In the genomic region with DNA sequence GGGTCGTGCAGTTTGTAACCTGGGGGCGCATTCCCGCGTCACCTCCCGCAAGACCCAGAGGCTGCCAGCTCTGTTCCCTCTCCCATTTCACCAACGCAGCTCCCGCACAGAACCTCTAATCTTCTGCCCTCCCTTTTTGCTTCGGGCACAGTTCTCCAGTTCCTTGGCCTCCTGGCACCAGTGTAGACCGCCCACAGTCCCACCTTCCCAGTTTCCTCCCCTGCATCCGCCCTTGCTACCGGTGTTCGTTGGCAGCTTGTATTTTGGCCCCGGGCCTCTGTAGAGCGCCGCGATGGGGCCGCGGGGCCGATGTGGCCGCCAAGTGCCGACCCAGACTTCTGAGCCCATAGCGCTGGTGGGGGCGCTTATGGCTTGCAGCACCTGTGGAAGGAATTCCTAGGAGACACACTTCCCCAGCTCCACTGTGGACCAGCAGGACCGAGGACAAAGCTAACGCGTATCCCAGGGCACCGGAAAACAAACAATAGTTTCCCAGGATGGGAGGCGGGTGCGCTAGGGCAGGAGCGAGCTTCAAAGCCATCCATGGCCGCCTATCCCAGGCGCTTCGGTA, we compare ENCODE assay signal across 9 mouse cellular contexts. TPM values are rescaled to one million over a fixed set of nuclear protein-coding genes. Genes with fewer than 3 reads are reported as not detected.
DNase-seq lines count a peak whose midpoint lies in the region; ATAC-seq lines count a peak whose summit lies in the region.
"Had no signal": no experiment of that assay in that cellular context is flagged by ENCODE, and none has a peak within 500 bp of the region (broad histone marks: within the 10 kb centered on the region; RNA-seq: fewer than 3 reads in every experiment).

TSS of gene Odf3b (minus strand) at position 452 of the 571 bp plus-strand sequence.

- WGBS in embryonic facial prominence, embryonic 10.5 days, result under 1% methylated on average over 33 of the region's 33 CpGs

- H3K4me3 ChIP-seq in embryonic facial prominence, embryonic 10.5 days, result peak within 1 kb of the TSS; percentile 53

- no peak for DNase-seq in cerebellum, postnatal 4 days (ENCODE audit: low spot score in 2 of 2)
- peak; percentile 51 for DNase-seq in embryonic facial prominence, embryonic 10.5 days (ENCODE audit: low spot score)
- DNase-seq in heart, postnatal 10 days, result peak; percentile 54 to 57
- peak; percentile 52 to 64 for DNase-seq in kidney, postnatal 36 days
- peak; percentile 51 for DNase-seq in thymus, postnatal 4 days
- no peak for DNase-seq in natural killer cell, adult 2 months (ENCODE audit: low spot score in 2 of 2)

- H3K4me1 ChIP-seq in embryonic facial prominence, embryonic 10.5 days, result peaks cover 41% of the 10 kb centered on the region

- H3K27me3 ChIP-seq in embryonic facial prominence, embryonic 10.5 days (replicated peaks; ENCODE audit: low read depth, poor library complexity, severe bottlenecking), result peaks cover 90% of the 10 kb centered on the region

- ATAC-seq in cerebellum, adult (ENCODE audit: insufficient number of reproducible peaks, low FRiP score, low TSS enrichment), result peak; percentile 59; the same call in 1 of the 2 replicates
- ATAC-seq in megakaryocyte-erythroid progenitor cell, adult 5-6 weeks (replicated peaks; ENCODE audit: low FRiP score, low TSS enrichment, poor library complexity, severe bottlenecking), result peak; percentile 40

- H3K36me3 ChIP-seq in embryonic facial prominence, embryonic 10.5 days (replicated peaks), result no peaks in the 10 kb centered on the region

- H3K27ac ChIP-seq in embryonic facial prominence, embryonic 10.5 days (replicated peaks), result peak within 1 kb of the TSS; percentile 36; the same call in 1 of the 2 replicates

- intact Hi-C loops in heart, postnatal 10 days (cut with DNase I), result loop anchor here (2.0 to 5.0 kb wide), 2 partner anchors 50 to 148 kb away; partner anchors contain the start of genes C730034F03Rik, Chkb and Gm44502

- H3K9me3 ChIP-seq in embryonic facial prominence, embryonic 10.5 days, result no peaks in the 10 kb centered on the region

RNA-seq across cellular contexts. Expression of gene Odf3b, which starts in this region (rescaled TPM):
- polyA plus RNA-seq in embryonic facial prominence, embryonic 10.5 days (2016; fragmentation: Nextera tagmentation; extraction: Ambion mirVana), result 0.40 and 0.57 TPM in 2 replicates
- 1 to 10 TPM; 1.3 to 1.5 TPM for total RNA-seq in heart, postnatal 10 days (2021)
- total RNA-seq in megakaryocyte-erythroid progenitor cell, adult 5-6 weeks (2014; fragmentation: Nextera tagmentation), result 13.9 and 14.0 TPM in 2 replicates
- total RNA-seq in megakaryocyte-erythroid progenitor cell, adult 5-6 weeks (2017), result 4.7 TPM in 1 of 2 replicates, not detected in the other
- polyA plus RNA-seq: C2C12 had no signal

Comparison
In these comparisons a context has a peak if more than half of its experiments do, and no peak if none do; other contexts are left out.
1. Peak in DNase-seq, H3K4me3 ChIP-seq and H3K27ac ChIP-seq in embryonic facial prominence, embryonic 10.5 days; RNA of the gene not detected or under 1 TPM.
2. DNase-seq: peak in heart, postnatal 10 days (2 of 2), kidney, postnatal 36 days (2 of 2) and thymus, postnatal 4 days (single experiment); none in cerebellum, postnatal 4 days (0 of 2) and natural killer cell, adult 2 months (0 of 2).